ENCODE assay signal across 18 mouse cellular contexts in the genomic region with DNA sequence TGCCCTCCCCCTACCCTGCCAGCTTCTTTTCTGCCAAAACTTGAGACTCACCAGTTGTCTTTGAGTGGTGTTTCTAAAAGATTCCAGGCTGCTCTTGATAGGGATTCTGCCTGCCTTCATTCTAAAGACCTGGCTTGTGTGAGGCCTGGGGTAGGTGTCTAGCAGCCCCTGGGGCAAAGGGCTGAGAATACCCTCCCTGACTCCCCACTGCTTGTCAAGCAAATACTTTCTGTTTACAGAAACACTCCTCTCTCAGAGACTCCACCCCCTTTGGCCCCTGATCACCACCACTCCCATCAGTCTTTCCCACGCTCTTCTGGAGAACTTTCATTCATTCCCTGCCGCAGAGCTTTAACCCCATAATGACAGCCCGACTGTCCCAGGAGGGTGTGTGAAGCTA. TPM values are rescaled to one million over a fixed set of nuclear protein-coding genes. Genes with fewer than 3 reads are reported as not detected.
DNase-seq lines count a peak whose midpoint lies in the region; ATAC-seq and TF ChIP-seq lines count a peak whose summit lies in the region.
"Had no signal": no experiment of that assay in that cellular context is flagged by ENCODE, and none has a peak within 500 bp of the region (broad histone marks: within the 10 kb centered on the region; RNA-seq: fewer than 3 reads in every experiment).

No protein-coding gene starts in this region.

- H3K4me3 ChIP-seq in liver, embryonic 13.5 days (replicated peaks): no peak overlapping the region
- H3K4me3 ChIP-seq in lung, postnatal 0 days (ENCODE audit: low read depth, low read length): no peak overlapping the region
- H3K4me3 ChIP-seq in hindbrain, embryonic 10.5 days: no peak overlapping the region
- H3K4me3 ChIP-seq in forebrain, embryonic 13.5 days: no peak overlapping the region
- H3K4me3 ChIP-seq: embryonic facial prominence, embryonic 12.5 days; heart, embryonic 15.5 days; hindbrain, embryonic 13.5 days; midbrain, embryonic 15.5 days had no signal

- H3K9me3 ChIP-seq in liver, embryonic 13.5 days (replicated peaks): no peaks in the 10 kb centered on the region
- H3K9me3 ChIP-seq in lung, postnatal 0 days (ENCODE audit: low read length): no peaks in the 10 kb centered on the region
- no peaks in the 10 kb centered on the region for H3K9me3 ChIP-seq in hindbrain, embryonic 10.5 days
- H3K9me3 ChIP-seq in forebrain, embryonic 13.5 days (replicated peaks): no peaks in the 10 kb centered on the region
- H3K9me3 ChIP-seq: embryonic facial prominence, embryonic 12.5 days; heart, embryonic 15.5 days; hindbrain, embryonic 13.5 days; midbrain, embryonic 15.5 days had no signal

- no peak overlapping the region for H3K4me2 ChIP-seq in liver, embryonic 13.5 days
- H3K4me2 ChIP-seq in lung, postnatal 0 days (replicated peaks; ENCODE audit: low read depth, low read length): no peak overlapping the region
- no peak overlapping the region for H3K4me2 ChIP-seq in forebrain, embryonic 13.5 days
- H3K4me2 ChIP-seq: embryonic facial prominence, embryonic 12.5 days; heart, embryonic 15.5 days; hindbrain, embryonic 13.5 days; midbrain, embryonic 15.5 days had no signal

- DNase-seq in urinary bladder, postnatal 14 days (ENCODE audit: low spot score): peak; percentile 44
- DNase-seq in urinary bladder, postnatal 25 days (ENCODE audit: low spot score): no peak
- DNase-seq in liver, embryonic 13.5 days: no peak
- DNase-seq in lung, postnatal 0 days (ENCODE audit: low spot score): peak; percentile 74
- DNase-seq in spleen, postnatal 14 days (ENCODE audit: low spot score in 2 of 2): no peak
- no peak for DNase-seq in hindbrain, embryonic 10.5 days (ENCODE audit: low spot score)
- DNase-seq: adrenal gland, postnatal 36 days; cerebellum, postnatal 36 days; kidney, adult 18-20 months; kidney, postnatal 4 days; left cerebral cortex, postnatal 4 days had no signal

- WGBS in liver, embryonic 13.5 days (ENCODE audit: insufficient replicate concordance): 38% methylated on average over 3 of the region's 3 CpGs
- WGBS in lung, postnatal 0 days: 9% methylated on average over 3 of the region's 3 CpGs
- WGBS in hindbrain, embryonic 10.5 days: 33% methylated on average over 3 of the region's 3 CpGs
- 23% methylated on average over 3 of the region's 3 CpGs for WGBS in forebrain, embryonic 13.5 days

- H3K4me1 ChIP-seq in liver, embryonic 13.5 days (replicated peaks): peaks cover 9% of the 10 kb centered on the region; the same call in 1 of the 2 replicates
- H3K4me1 ChIP-seq in lung, postnatal 0 days (ENCODE audit: insufficient read depth, low read depth, low read length): peaks cover 8% of the 10 kb centered on the region; the same call in 1 of the 2 replicates
- H3K4me1 ChIP-seq in hindbrain, embryonic 10.5 days (replicated peaks): peaks cover 13% of the 10 kb centered on the region
- H3K4me1 ChIP-seq in forebrain, embryonic 13.5 days: peaks cover 12% of the 10 kb centered on the region

- H3K27me3 ChIP-seq in liver, embryonic 13.5 days: peaks cover 55% of the 10 kb centered on the region
- H3K27me3 ChIP-seq in lung, postnatal 0 days (replicated peaks; ENCODE audit: insufficient read depth, low read length): peaks cover 33% of the 10 kb centered on the region
- peaks cover 54% of the 10 kb centered on the region for H3K27me3 ChIP-seq in hindbrain, embryonic 10.5 days (ENCODE audit: insufficient read depth, poor library complexity, severe bottlenecking)
- H3K27me3 ChIP-seq in forebrain, embryonic 13.5 days: peaks cover 49% of the 10 kb centered on the region

- H3K9ac ChIP-seq in liver, embryonic 13.5 days: no peak overlapping the region
- no peak overlapping the region for H3K9ac ChIP-seq in lung, postnatal 0 days (replicated peaks; ENCODE audit: low read depth)
- H3K9ac ChIP-seq in forebrain, embryonic 13.5 days: no peak overlapping the region
- H3K9ac ChIP-seq: embryonic facial prominence, embryonic 12.5 days; heart, embryonic 15.5 days; hindbrain, embryonic 13.5 days; midbrain, embryonic 15.5 days had no signal

- no peak for TF ChIP-seq EP300 in lung, postnatal 0 days (IDR thresholded peaks at IDR 0.05)

- H3K27ac ChIP-seq in liver, embryonic 13.5 days: no peak overlapping the region
- H3K27ac ChIP-seq in lung, postnatal 0 days (ENCODE audit: low read length): no peak overlapping the region
- H3K27ac ChIP-seq in hindbrain, embryonic 10.5 days: no peak overlapping the region
- H3K27ac ChIP-seq in forebrain, embryonic 13.5 days: no peak overlapping the region
- H3K27ac ChIP-seq: embryonic facial prominence, embryonic 12.5 days; heart, embryonic 15.5 days; hindbrain, embryonic 13.5 days; midbrain, embryonic 15.5 days had no signal

- TF ChIP-seq CTCF in lung, postnatal 0 days (IDR thresholded peaks at IDR 0.05): no peak

- H3K36me3 ChIP-seq in liver, embryonic 13.5 days: no peaks in the 10 kb centered on the region
- no peaks in the 10 kb centered on the region for H3K36me3 ChIP-seq in lung, postnatal 0 days (ENCODE audit: insufficient read depth, low read length)
- no peaks in the 10 kb centered on the region for H3K36me3 ChIP-seq in hindbrain, embryonic 10.5 days
- no peaks in the 10 kb centered on the region for H3K36me3 ChIP-seq in forebrain, embryonic 13.5 days (ENCODE audit: poor library complexity, severe bottlenecking)
- H3K36me3 ChIP-seq: embryonic facial prominence, embryonic 12.5 days; heart, embryonic 15.5 days; hindbrain, embryonic 13.5 days; midbrain, embryonic 15.5 days had no signal

- peak; percentile 64 for ATAC-seq in liver, embryonic 13.5 days (ENCODE audit: low read depth)
- no peak; the same call in 1 of the 2 replicates for ATAC-seq in lung, postnatal 0 days
- no peak for ATAC-seq in monocyte, adult 5-6 weeks (replicated peaks; ENCODE audit: insufficient number of reproducible peaks, low FRiP score, low TSS enrichment, poor library complexity, severe bottlenecking)
- no peak for ATAC-seq in forebrain, embryonic 13.5 days
- ATAC-seq: activated CD4-positive, CD25-positive, alpha-beta regulatory T cell, adult 4 months; midbrain, embryonic 15.5 days had no signal

RNA-seq across cellular contexts. Expression of gene Ripk4, which starts 2.9 kb away (rescaled TPM):
- polyA plus RNA-seq in liver, embryonic 13.5 days (2015; fragmentation: Nextera tagmentation; extraction: Ambion mirVana): 2.3 and 2.7 TPM in 2 replicates
- polyA plus RNA-seq in lung, postnatal 0 days (2015; fragmentation: Nextera tagmentation; extraction: Ambion mirVana): 20.2 and 22.2 TPM in 2 replicates
- polyA plus RNA-seq in hindbrain, embryonic 10.5 days (2016; fragmentation: Nextera tagmentation; extraction: Ambion mirVana): 2.9 TPM in 2 replicates
- total RNA-seq in monocyte, adult 5-6 weeks (2017): not detected in 3 replicates
- 0.25 and 0.33 TPM in 2 replicates for polyA plus RNA-seq in forebrain, embryonic 13.5 days (2015; fragmentation: Nextera tagmentation; extraction: Ambion mirVana)

Comparison
In these comparisons a context has a peak if more than half of its experiments do, and no peak if none do; other contexts are left out.
1. DNase-seq: peak in urinary bladder, postnatal 14 days (single experiment) and lung, postnatal 0 days (single experiment); none in urinary bladder, postnatal 25 days (single experiment), liver, embryonic 13.5 days (single experiment), spleen, postnatal 14 days (0 of 2) and hindbrain, embryonic 10.5 days (single experiment).